Mouse (Mus musculus) neural tube, embryonic 14.5 days (tissue): ENCODE results near the gene Gm20388. TPM values are rescaled to one million over a fixed set of nuclear protein-coding genes. Genes with fewer than 3 reads are reported as not detected.

Source experiments
- ATAC-seq: fragments of 200-750 bp; cut with Nextera tagmentation; 2 replicates; pipeline ENCODE4 v1.8.0; 2017; ENCODE audit warnings: low read depth, mild to moderate bottlenecking, moderate TSS enrichment, moderate library complexity
- H3K27ac ChIP-seq: fragments of 300-500 bp; sonication (generic); 2 replicates; pipeline ENCODE4 v1.5.1; 2014; ENCODE audit warnings: low read depth, mild to moderate bottlenecking, control low read depth, low read length, moderate library complexity, mixed read lengths
- H3K27me3 ChIP-seq: fragments of 300-500 bp; sonication (generic); 2 replicates; pipeline ENCODE4 v1.6.1; 2014; ENCODE audit warnings: low read length; ENCODE audit not compliant: control insufficient read depth, insufficient read depth
- H3K36me3 ChIP-seq: fragments of 300-500 bp; sonication (generic); 2 replicates; pipeline ENCODE4 v1.6.1; 2014; ENCODE audit warnings: low read length, mixed read lengths; ENCODE audit not compliant: control insufficient read depth, insufficient read depth
- H3K4me1 ChIP-seq: fragments of 300-500 bp; sonication (generic); 2 replicates; pipeline ENCODE4 v1.6.1; 2014; ENCODE audit warnings: low read length; ENCODE audit not compliant: control insufficient read depth, insufficient read depth
- H3K4me2 ChIP-seq: fragments of 300-500 bp; sonication (generic); 2 replicates; pipeline ENCODE4 v1.6.1; 2014; ENCODE audit warnings: mild to moderate bottlenecking, low read depth, low read length, control low read depth
- H3K4me3 ChIP-seq: fragments of 300-500 bp; sonication (generic); 2 replicates; pipeline ENCODE4 v1.5.1; 2014; ENCODE audit warnings: low read depth, low read length, control low read depth, mixed read lengths
- H3K9ac ChIP-seq: fragments of 300-500 bp; sonication (generic); replicated peaks from 2 replicates; pipeline ENCODE4 v1.6.1; 2014; ENCODE audit warnings: low read depth, mild to moderate bottlenecking, control low read depth, low read length, mixed read lengths
- H3K9me3 ChIP-seq: fragments of 300-500 bp; sonication (generic); 2 replicates; pipeline ENCODE4 v1.6.1; 2016; ENCODE audit warnings: low read length; ENCODE audit not compliant: control insufficient read depth
- WGBS: fragments of 180-500 bp; shearing (Covaris S2); extraction: QIAGEN DNeasy Blood & Tissue Kit; methylation state at CpG from one replicate; pipeline ENCODE4 v1.1.7; 2014; 5-methylcytosine and 5-hydroxymethylcytosine counted together
- polyA plus RNA-seq: library from polyadenylated mRNA; unstranded; fragments of >200 nt; fragmentation: Nextera tagmentation; extraction: Ambion mirVana; gene quantifications from 2 replicates; pipeline ENCODE4 v1.2.1, GENCODE M21; 2014

The Gm20388 gene
- polyA plus RNA-seq, 1 experiment from 2014 or later, result 10.3 TPM

DNA sequence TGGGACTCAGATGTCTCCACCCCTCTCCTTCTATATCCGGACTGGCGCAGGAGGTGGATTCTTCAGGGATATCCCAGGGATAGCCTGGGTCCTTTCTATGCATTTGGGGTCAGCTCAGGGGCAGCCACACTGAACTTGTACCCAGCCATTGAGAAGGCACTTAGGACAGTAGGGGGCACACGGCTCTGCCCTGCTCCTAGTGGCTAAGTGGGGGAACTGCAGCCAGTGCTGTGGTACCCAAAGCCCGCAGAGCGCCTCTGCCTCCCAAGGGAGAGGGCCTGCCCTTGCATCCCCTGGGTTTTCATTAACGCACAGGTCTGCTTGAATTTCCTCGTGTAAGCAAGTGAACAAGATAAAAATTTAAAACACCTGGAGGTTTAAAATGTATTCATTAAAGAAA is 1324.3 kb downstream of the Gm20388 start:
- Histone ChIP-seq H3K36me3 (no peaks in the 10 kb centered on the region), H3K27ac (no peak overlapping the region), H3K4me2 (no peak overlapping the region), H3K9me3 (no peaks in the 10 kb centered on the region), H3K9ac (no peak overlapping the region), H3K4me3 (no peak overlapping the region), H3K4me1 (no peaks in the 10 kb centered on the region), H3K27me3 (no peaks in the 10 kb centered on the region)
- no peak for ATAC-seq
- WGBS, result 63% methylated on average over 7 of the region's 7 CpGs

DNA sequence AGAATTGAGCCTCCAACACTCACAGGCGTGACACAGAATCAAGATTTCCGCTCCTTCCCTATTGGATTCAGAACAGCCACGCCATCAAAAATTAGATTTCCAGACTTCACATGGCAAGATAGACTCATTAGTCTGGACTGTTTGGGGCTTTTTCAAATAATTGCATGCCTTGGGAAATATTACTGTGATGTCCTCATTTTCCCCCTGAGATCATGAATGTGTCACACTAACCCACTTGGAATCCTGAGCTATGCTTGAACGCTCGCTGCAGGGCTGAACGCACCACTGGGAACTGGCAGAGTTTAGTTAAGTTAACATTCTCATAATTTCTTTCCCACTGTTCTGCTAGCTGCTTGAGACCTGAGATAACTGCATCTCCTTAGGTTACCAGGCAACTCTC is 1329.0 kb downstream of the Gm20388 start:
- no peak overlapping the region for H3K27ac ChIP-seq
- H3K27me3 ChIP-seq, result no peaks in the 10 kb centered on the region
- no peak overlapping the region for H3K9ac ChIP-seq
- H3K36me3 ChIP-seq, result no peaks in the 10 kb centered on the region
- ATAC-seq, result no peak
- H3K9me3 ChIP-seq, result no peaks in the 10 kb centered on the region
- no peak overlapping the region for H3K4me2 ChIP-seq
- peaks cover 10% of the 10 kb centered on the region for H3K4me1 ChIP-seq
- WGBS, result 69% methylated on average over 6 of the region's 6 CpGs
- no peak overlapping the region for H3K4me3 ChIP-seq

DNA sequence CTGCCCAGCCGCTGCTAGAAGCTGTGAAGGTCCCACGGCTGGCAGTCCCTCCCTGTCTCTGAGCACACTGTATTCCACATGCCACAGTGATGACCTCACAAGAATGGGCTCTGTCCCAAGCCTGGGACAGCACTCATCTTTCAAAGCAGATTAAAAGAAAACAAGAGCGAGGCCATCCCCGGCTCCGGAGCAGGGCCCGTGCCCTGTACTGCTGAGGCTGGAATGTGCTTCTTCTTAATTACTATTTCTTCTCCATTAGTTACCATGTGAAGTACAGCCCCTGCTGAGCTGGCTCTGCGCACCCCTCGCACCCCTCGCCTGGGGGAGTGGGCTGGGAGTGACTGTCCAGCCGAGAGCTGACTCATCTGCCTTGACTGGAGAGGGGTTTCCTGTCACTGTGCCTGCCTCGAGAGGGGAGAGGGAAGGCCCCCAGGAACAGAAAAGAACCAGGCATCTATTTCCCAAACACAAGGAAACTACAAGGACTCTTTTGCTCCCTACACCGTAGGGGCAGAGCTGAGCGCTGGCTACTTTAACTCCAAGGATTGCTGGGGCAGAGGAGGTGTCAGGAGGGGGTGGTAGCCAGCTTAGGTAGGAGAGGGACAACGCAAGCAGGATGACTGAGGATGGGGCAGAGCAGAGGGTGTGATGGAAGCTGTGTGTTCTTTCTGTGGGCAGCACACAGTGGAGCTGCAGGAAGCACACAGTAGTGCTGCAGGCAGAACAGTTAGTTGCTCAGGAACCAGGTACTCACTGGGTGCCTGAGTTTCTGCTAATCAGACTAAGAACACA is 1331.3 kb downstream of the Gm20388 start:
- Histone ChIP-seq H3K9me3 (no peaks in the 10 kb centered on the region), H3K4me2 (no peak overlapping the region), H3K4me3 (no peak overlapping the region), H3K27ac (no peak overlapping the region), H3K27me3 (no peaks in the 10 kb centered on the region), H3K36me3 (no peaks in the 10 kb centered on the region), H3K9ac (0 out of 2 replicates have a peak overlapping the region, but pooled peaks have one; percentile 11), H3K4me1 (peaks cover 10% of the 10 kb centered on the region)
- WGBS, result 12% methylated on average over 14 of the region's 14 CpGs
- peak; percentile 60; the same call in 1 of the 2 replicates for ATAC-seq

DNA sequence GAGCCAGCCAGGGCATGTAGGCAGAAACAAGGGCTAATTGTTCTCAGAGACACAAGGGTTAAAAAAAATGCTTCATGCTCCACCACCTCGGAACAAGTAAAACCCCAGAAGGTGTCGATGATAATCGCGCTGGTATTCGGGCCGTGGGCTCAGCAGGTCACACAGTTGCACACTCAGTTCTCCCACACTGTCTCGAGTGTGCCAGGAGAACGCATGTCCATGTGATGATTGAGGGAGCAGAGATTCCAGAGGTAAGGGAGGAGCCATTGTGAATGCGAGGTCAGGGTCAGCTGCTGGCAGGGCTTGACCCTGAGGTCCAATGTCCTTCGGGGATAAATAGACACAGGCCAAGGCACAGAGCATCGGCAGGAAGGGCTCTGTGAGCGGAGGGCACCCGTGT is 1332.0 kb downstream of the Gm20388 start:
- Histone ChIP-seq H3K27me3 (no peaks in the 10 kb centered on the region), H3K27ac (no peak overlapping the region), H3K9me3 (no peaks in the 10 kb centered on the region), H3K4me3 (no peak overlapping the region), H3K4me1 (peaks cover 10% of the 10 kb centered on the region), H3K9ac (no peak overlapping the region), H3K4me2 (no peak overlapping the region), H3K36me3 (no peaks in the 10 kb centered on the region)
- ATAC-seq, result no peak
- 7% methylated on average over 13 of the region's 13 CpGs for WGBS

DNA sequence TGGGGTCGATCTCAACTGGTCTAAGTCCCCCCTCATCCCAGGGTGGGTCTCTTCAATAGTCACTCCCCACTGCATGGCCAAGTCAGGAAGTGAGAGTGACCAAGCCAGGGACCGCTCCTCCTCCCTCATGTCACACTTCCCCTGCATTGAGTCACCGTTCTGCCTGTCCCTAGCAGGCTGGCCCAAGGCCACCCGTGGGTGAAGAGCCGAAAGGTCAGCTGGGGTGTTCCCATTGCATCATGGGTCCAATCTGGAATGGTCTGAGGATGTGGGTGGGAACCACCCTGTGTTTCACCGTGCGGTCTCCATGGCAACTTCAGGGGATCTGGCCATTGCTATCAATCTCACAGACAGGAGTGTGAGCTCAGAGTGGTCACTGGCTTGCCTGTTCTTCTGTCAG is 1338.2 kb downstream of the Gm20388 start:
- ATAC-seq, result no peak
- H3K36me3 ChIP-seq, result no peaks in the 10 kb centered on the region
- WGBS, result 58% methylated on average over 7 of the region's 7 CpGs

DNA sequence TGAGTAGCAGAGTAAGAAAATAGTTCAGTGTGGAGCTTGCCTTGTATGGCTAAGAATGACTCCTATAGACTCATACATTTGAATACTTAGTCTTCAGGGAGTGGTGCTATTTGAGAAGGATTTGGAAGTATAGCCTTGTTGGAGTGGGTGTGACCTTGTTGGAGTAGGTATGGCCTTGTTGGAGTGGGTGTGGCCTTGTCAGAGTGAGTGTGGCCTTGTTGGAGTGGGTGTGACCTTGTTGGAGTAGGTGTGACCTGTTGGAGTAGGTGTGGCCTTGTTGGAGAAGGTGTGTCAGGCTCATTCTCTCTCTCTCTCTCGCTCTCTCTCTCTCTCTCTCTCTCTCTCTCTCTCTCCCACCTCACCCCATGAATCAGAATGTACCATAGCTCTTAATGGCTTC is 1338.8 kb downstream of the Gm20388 start:
- Histone ChIP-seq H3K4me2 (no peak overlapping the region), H3K4me3 (no peak overlapping the region), H3K36me3 (no peaks in the 10 kb centered on the region), H3K9me3 (no peaks in the 10 kb centered on the region), H3K27me3 (peaks cover 5% of the 10 kb centered on the region; the same call in 1 of the 2 replicates), H3K4me1 (no peaks in the 10 kb centered on the region), H3K27ac (no peak overlapping the region), H3K9ac (no peak overlapping the region)
- 88% methylated on average over 1 of the region's 1 CpGs for WGBS
- ATAC-seq, result no peak

More for the DNA sequence above, 1338.2 kb downstream of the Gm20388 start:
- H3K4me1 ChIP-seq, result no peaks in the 10 kb centered on the region
- H3K4me2 ChIP-seq, result no peak overlapping the region
- no peaks in the 10 kb centered on the region for H3K9me3 ChIP-seq
- H3K27ac ChIP-seq, result no peak overlapping the region
- H3K4me3 ChIP-seq, result no peak overlapping the region
- H3K9ac ChIP-seq, result no peak overlapping the region
- H3K27me3 ChIP-seq, result peaks cover 5% of the 10 kb centered on the region; the same call in 1 of the 2 replicates

DNA sequence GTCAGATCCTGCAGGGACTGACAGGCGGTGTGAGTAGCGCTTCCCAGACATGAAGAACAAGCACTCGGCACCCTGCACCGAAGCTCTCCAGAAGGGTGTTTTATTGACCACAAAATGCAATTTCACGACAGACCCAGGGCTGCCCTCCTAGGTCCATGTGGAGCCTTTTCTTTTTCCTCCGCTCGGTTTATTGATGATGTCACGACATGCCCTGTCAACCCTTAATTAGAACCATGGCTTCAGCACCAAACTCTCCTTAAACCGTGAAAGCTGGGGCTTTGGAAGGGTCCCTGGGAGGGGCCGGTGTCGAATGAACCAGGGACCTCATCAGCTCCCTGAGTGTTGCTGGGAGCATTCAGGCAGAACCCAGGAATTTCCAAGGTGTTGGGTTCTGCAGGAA is 1340.4 kb downstream of the Gm20388 start:
- H3K27me3 ChIP-seq, result peaks cover 5% of the 10 kb centered on the region; the same call in 1 of the 2 replicates
- H3K4me2 ChIP-seq, result no peak overlapping the region
- H3K9me3 ChIP-seq, result no peaks in the 10 kb centered on the region
- H3K9ac ChIP-seq, result no peak overlapping the region
- ATAC-seq, result no peak
- H3K4me1 ChIP-seq, result no peaks in the 10 kb centered on the region
- H3K36me3 ChIP-seq, result no peaks in the 10 kb centered on the region
- H3K27ac ChIP-seq, result no peak overlapping the region
- H3K4me3 ChIP-seq, result no peak overlapping the region
- 14% methylated on average over 11 of the region's 11 CpGs for WGBS

DNA sequence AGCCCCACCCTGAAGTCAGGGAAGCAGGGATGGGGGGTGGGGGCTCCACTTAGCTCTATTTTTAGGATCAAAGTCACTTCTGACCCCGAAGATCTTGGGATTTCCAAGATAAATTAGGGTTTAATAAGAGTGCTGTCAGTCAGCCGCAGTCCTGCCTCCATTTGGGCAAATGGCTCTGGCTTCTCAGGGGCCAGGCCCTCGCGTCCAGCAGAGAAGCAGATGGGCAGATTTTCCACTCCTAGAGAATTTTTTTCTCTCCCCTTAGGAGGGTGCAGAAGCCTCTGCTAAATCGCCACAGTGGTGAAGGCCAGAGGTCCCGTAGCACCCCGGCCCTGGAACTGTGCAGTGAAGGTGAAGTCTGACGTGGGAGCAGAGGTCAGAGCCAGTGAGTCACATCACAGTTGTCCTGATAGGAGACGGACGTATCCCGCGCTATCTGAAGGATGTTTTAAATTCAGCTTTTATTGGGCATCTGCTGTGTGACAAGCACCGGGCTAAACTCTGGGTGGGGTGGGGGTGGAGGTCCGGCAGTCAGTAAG is 1345.2 kb downstream of the Gm20388 start:
- Histone ChIP-seq H3K4me3 (no peak overlapping the region), H3K27ac (no peak overlapping the region), H3K9ac (no peak overlapping the region), H3K36me3 (no peaks in the 10 kb centered on the region), H3K9me3 (no peaks in the 10 kb centered on the region), H3K4me1 (no peaks in the 10 kb centered on the region), H3K4me2 (no peak overlapping the region), H3K27me3 (peaks cover 5% of the 10 kb centered on the region; the same call in 1 of the 2 replicates)
- WGBS, result 60% methylated on average over 14 of the region's 14 CpGs
- no peak for ATAC-seq

DNA sequence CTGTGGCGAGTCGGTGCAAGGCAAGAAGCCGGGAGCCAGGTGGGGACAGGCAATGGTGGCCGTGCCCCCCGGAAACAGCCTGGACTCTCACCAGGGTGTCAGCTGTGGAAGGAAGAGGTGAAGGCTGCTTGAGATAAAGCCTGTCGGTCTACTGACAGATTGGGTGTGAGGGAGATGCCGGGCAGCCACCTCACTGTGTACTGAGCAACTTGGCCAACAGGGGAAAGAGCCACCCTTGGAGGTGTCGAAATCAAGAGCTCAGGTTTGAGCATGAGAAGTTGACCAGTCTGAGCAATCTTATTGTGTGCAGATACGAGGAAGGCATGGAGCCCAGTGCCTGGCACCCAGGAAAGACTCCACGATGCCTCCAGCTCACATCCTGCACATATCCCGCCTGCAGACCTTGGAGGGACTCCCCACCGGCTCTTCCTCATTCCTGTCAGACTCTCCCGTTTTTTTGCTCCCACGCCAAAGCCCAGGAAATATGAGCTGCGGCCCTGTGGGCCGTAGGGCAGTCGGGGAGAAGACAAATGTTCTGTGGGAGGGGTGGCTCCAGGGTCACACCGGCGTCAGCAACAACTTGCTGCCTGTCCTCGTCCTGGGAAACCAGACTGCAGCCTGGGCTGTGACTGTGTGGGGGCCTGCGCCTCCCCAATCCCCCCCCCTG is 1347.6 kb downstream of the Gm20388 start:
- H3K36me3 ChIP-seq, result no peaks in the 10 kb centered on the region
- WGBS, result 51% methylated on average over 21 of the region's 21 CpGs
- no peak overlapping the region for H3K27ac ChIP-seq
- H3K4me3 ChIP-seq, result no peak overlapping the region
- no peaks in the 10 kb centered on the region for H3K27me3 ChIP-seq
- no peak overlapping the region for H3K4me2 ChIP-seq
- H3K9ac ChIP-seq, result no peak overlapping the region
- no peak for ATAC-seq
- no peaks in the 10 kb centered on the region for H3K9me3 ChIP-seq
- no peaks in the 10 kb centered on the region for H3K4me1 ChIP-seq
